Mouse (Mus musculus) CD4-positive, CD25-positive, alpha-beta regulatory T cell, adult 4 months (primary cell): Measurements from ENCODE around the gene 2410004B18Rik. TPM values are rescaled to one million over a fixed set of nuclear protein-coding genes. Genes with fewer than 3 reads are reported as not detected.

Experiments
- ATAC-seq: one replicate; pipeline ENCODE4 v1.8.0; 2017
- polyA plus RNA-seq, 2 experiments: library from polyadenylated mRNA; unstranded; fragments of 100-300 nt; shearing (Covaris generic); gene quantifications; one replicate each; pipeline ENCODE4 v1.2.1; 2017

The 2410004B18Rik gene
- polyA plus RNA-seq, 2 experiments from 2014 or later: 18.9 to 21.5 TPM

- ATAC-seq: no peak
Measured at GRCm38 (mm10) chr3:145929525-145930400, 8.1 kb upstream of the 2410004B18Rik start.

DNA sequence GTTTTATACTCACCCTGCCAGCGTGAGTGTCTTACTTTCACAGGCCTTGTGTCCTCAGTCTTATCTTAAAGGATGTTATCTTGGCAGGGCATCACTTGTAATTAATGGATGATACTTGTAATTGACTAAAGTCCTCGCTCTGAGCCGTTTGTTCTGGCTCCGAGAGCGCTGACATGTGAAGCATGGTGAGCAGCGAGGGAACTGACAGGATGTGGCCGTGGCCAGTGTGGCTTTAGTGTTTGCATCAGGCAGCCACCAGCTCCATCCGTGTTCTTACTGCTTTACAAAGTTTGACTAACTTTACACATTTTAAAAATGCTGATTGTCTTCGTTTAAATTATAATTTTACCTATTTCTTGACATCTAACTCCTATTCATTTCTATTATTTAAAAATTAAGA lies 4.0 kb upstream of the 2410004B18Rik start:
- ATAC-seq: peak; percentile 14

DNA sequence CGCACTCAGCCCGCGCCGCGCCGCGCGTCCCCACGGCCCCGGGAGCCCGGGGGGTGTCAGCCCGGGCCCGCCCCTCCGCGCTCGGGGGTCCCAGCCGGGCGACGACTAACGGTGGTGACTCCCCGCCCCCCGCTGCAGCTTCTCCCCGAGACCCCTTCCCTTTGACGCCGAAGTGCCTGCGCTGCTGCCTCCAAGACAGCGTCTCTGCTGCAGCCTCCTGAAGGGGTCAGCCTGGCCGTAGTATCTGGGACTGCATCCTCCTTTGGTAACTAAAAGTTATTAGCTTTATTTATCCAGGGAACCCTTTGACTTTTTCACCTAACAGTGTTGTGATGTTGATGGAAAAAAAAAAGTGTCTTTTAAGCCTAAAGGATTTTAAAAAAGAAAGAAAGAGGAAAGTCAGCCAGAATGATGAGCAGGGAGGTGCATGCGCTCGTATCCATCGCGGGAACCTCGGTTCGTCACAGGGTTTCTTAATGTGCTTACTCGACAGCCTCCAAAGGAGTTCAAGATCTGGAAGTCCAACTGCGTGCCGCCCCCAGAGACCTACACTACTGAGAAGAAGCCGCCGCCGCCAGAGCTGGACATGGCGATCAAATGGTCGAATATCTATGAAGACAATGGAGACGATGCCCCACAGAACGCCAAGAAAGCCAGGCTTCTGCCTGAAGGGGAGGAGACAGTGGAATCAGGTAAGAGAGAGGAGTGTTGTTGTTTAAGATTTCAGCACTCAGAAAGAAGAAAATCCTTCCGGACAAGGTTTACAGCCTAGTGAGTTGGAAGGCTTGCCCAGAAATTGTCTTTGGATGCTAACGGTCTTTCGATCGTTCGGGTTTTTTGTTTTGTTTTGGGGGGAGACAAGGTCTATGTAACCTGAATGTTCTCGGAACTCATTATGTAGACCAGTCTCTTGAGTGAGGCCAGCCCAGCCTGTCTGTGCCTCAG lies 863 bp downstream of the 2410004B18Rik start:
- ATAC-seq: no peak

GRCm38 (mm10) chr3:145939402-145939801 lies 1.6 kb downstream of the 2410004B18Rik start:
- ATAC-seq: no peak

GRCm38 (mm10) chr3:145939971-145940370 lies 2.2 kb downstream of the 2410004B18Rik start:
- ATAC-seq: no peak

DNA sequence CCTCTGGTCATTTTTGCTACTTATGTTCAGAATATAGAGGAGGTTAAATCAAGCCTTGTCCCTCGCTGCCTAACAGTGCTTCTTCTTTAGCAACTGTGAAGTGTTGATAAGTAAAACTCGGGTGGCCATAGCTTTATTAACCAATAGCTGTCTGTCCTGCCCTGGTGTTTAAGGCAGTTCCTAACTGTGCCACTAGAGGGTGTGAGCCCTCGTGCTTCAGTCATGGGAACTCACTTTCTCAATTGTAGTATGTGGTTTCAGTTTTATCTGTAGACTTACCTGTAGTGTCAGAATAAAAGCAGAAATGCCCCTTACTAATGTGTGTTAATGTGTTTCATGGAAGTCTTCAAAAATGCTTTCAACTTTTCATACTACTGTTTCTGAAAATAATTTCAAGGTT lies 4.2 kb downstream of the 2410004B18Rik start:
- ATAC-seq: peak; percentile 72

- ATAC-seq: no peak
Measured at GRCm38 (mm10) chr3:145944348-145944747, 6.5 kb downstream of the 2410004B18Rik start.

GRCm38 (mm10) chr3:145945904-145946303 lies 8.1 kb downstream of the 2410004B18Rik start:
- ATAC-seq: no peak

GRCm38 (mm10) chr3:145946654-145947053 lies 8.8 kb downstream of the 2410004B18Rik start:
- no peak for ATAC-seq

DNA sequence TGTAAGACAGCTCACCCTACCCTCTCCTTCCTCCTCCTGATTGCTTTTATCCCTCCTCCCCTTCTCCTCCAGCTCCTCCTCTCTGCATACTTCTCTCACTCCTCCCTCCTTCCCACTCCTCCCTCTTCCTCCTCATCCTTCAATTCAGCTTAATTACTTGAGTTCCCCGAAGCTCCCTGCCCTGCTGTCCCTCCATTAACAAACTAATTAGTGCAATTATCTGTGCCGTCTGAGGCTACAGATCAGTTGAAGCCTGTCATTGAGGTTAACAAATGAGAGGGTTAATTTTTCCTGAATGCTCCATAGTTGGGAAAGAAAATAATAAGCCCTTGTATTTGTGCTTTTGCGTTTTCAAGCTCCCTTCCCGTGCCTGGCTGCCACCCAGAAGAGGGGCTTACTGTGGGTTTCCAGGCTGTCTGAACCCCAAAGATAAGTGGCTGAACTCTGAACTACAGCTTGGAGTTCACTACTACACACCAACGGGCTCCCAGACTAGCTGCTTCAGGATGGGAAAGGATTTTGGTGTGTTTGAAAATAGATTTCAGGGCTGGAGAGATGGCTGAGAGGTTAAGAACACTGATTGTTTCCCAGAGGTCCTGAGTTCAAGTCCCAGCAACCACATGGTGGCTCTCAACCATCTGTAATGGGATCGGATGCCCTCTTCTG lies 9.9 kb downstream of the 2410004B18Rik start:
- ATAC-seq: no peak

GRCm38 (mm10) chr3:145950034-145950814 lies 12.4 kb downstream of the 2410004B18Rik start:
- peak; percentile 78 for ATAC-seq

DNA sequence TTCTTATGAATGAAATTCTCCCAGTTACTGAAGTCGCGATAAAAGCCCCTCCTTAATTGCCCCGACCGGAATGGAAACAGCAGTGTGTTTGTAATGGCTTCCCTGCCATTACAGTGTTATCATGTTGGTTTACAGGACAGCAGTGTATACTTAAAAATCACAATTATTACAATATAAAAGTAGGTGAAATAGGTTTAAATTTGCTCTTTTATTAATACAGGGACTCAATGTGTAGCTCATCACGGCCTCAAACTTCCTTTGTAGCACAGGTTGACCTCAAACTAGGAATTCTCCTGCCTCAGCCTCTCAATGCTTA lies 13.0 kb downstream of the 2410004B18Rik start:
- ATAC-seq: no peak

DNA sequence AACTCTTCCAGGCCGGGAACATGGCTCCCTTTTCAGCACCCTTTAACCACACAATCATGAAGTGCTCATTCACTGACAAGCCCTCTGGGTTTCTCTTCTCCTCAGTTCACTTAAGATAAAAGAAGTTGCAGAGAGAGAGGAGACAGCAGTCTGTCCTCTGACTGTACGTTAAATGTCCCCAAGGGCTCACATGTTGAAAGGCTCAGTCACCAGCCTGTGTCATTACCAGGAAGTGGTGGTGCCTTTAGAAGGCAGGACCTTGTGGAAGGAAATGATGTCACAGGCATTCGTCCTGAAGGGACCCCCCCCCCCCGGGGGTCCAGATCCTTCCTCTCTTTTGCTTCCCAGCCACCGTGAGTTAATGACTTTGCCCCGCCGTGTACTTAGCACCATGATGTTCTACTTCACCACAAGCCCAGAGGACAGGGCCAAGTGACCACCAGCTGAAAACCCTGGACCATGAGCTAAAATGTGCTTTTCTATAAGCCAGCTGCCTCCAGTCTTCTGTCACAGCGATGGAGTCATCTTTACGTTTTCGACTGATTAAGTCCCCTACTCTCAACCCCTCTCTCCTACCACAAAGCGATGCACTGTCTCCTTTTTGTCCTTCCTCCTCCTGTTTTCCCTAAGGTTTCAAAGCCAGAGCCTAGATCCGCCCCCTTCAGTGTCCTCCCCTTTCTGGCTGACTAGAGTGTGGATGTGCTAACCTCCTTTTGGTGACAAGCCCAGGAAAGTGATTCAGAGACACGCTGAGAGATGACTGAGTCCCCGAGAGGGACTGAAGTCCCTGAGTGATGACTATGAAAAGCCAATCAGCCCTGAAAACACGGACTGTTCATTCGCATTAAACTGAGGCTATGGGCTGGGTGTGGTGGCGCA lies 13.7 kb downstream of the 2410004B18Rik start:
- ATAC-seq: peak; percentile 66

GRCm38 (mm10) chr3:145952945-145953344 lies 15.1 kb downstream of the 2410004B18Rik start:
- ATAC-seq: no peak

- no peak for ATAC-seq
Measured at GRCm38 (mm10) chr3:145953411-145953810, 15.6 kb downstream of the 2410004B18Rik start.

DNA sequence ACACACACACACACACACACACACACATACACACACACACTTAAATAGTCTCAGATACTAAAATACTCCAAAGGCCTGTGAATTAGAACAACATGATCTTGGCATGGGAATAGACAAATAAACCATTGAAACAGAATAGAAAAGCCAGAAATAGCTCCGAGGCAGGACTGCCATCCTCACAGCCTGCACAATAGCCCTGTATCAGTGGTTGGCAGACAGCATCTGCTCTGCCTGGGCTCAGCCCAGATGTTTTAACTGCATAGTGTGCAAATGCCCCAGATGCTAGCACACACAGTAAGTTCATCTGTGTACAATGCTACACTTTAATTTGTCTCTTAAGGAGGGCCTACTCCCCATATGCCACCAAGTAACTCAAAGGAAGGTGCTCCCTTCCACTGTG lies 22.0 kb downstream of the 2410004B18Rik start:
- ATAC-seq: no peak

DNA sequence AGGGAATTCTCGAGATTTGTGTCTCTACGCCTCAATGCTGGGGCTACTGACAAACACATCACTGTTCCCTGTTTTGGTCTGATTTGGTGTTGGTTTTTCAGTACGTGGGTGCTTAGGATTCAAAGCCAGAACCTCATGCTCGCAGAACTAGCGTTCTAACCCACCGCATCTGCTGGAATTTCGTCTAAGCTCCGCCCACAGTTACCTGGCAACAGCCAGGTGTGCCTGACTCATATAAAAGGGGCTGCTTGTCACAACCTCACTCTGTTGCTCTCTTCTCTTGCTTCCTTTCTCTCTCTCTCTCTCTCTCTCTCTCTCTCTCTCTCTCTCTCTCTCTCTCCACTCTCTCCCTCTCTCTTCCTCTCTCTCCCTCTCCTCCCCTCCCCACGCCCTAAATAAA lies 24.6 kb downstream of the 2410004B18Rik start:
- no peak for ATAC-seq

GRCm38 (mm10) chr3:145963101-145964017 lies 25.5 kb downstream of the 2410004B18Rik start:
- ATAC-seq: no peak

DNA sequence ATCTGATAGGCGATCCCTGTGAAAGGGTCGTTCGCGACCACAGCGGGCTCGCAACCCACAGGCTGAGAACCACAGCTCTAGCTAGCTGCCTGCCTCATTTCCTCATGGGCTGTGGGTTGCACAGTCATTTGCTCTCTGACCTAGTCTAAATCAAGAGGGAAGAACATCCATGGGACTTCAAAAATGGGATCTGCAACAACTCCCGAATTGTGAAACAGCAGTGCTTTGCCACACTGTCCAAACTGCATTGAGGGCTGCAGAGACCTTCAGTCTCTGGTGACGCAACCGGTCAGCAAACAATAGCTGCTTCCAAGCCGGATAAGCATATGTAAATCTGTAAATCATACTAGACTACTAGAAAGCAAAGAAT lies 26.2 kb downstream of the 2410004B18Rik start:
- no peak for ATAC-seq

DNA sequence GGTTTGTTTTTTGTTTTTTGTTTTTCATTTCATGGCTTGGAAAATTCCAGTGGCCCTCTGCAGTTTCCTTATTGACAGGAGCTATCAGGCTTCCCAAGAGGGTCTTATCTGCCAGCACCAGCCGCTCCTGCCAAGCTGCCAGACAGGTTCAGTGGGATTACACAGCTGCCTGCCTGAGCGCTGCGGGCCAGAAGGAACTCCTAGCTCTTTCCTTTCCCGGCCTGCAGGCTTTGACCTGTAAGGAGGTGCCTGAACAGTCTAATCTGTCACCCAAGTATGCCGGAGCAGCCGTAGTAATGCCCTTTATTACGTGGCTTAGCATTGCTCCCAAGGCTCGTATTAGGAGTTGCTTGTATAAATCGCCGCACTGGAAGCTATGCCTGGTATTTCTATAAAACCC lies 26.7 kb downstream of the 2410004B18Rik start:
- no peak for ATAC-seq
